Mouse (Mus musculus) embryo, embryonic 9.5 days (tissue): ENCODE results near the gene Kcnj6.

Experiments used
- DNase-seq: peaks from one replicate; pipeline ENCODE4 v3.0.0-alpha.2; 2017; ENCODE audit errors: extremely low spot score

The Kcnj6 gene

GRCm38 (mm10) chr16:94997340-94997849, at the start of gene Kcnj6:
Gene Kcnj6, minus strand, starts transcription at chr16:94997701.
- peak; percentile 65 for DNase-seq

GRCm38 (mm10) chr16:95009937-95010336, 12.4 kb upstream of the Kcnj6 start:
- no peak for DNase-seq

DNA sequence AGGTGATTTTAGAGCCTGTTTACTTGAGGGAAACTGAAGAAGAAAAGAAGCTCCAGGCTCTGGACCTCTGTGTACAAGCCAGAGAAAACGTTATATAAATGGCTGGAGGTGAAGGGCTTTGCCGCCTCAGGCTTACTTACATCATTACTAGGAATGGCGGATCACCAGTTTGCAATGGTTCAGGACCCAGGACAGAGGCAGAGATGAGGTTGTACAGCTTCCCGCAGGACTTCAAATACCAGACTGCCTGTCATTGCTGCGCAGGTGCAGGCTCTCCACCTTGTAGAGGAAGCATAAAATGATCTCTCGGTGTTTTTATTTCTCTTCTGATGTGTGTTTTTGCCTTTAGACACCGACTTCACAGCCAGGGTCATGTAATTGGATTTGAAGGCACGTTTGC, 7.1 kb upstream of the Kcnj6 start:
- DNase-seq: peak; percentile 45

DNA sequence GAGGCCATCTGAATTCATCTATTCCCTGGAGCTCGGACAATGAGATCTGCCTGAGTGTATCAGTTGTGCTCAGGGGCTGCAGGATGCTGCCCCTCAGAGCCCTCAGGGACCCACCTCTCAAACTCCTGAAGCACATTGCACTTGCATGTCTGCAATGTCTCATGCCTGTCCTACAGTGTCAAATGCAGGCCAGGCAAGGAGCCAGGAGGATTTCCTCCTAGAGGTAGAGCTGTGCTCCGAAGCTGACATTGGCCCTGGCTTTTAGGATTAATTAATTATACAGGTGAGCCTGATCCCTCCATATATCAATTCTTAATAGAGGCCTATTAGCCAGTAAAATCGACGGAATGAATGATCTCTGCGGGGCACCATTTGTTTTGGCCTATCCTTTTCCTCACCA, 2.0 kb upstream of the Kcnj6 start:
- DNase-seq: no peak

- DNase-seq: no peak
Observed at GRCm38 (mm10) chr16:94999019-94999418, 1.5 kb upstream of the Kcnj6 start.

- DNase-seq: no peak
Observed at GRCm38 (mm10) chr16:94996791-94997281, 665 bp downstream of the Kcnj6 start.

DNA sequence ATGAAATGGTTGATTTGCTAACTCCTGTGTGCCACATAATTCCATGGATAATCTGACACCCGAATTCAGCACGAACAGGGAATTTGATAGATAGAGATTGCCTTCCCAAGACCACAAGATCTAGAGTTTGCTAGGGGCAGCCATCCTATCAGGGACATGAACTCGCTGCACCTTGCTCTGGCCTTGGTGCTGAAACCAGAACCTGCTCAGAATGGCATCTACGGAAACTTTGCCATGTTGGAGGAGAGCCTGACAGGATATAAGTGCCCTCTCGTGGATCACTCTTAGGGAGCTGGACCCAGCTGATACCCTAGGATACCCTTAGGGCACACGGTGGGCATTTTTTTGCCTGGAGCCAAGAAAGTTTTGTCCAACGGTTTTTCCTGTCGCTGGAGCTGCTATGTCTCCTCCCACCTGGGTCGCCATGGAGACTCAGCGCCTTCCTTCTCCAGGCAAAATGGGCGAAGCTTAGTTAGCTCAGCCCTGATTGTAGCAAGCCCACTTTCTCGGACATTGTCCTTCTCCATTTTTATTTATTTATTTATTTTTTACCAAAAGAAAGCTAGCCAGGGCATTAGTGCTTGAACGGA, 1.9 kb downstream of the Kcnj6 start:
- peak; percentile 71 for DNase-seq

- DNase-seq: no peak
Observed at GRCm38 (mm10) chr16:94994924-94995323, 2.6 kb downstream of the Kcnj6 start.

DNA sequence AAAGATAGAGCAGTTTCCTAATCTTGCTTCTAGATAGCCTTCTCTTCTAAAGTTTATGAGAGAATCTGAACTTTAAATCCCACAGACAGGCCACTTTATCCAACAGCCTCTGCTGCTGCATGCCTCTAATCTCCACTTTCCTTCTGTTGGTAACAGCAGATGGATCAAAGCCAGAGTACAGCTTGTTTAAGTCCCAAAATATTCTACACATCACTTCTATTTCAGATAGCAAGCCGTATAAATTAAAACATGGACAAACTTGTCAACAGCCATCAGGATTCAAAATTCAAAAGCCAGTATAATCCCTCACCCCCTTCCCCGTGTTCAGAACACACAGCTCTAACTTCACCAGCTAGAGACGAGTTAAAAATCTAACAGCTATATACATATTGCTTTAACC, 3.4 kb downstream of the Kcnj6 start:
- DNase-seq: no peak

DNA sequence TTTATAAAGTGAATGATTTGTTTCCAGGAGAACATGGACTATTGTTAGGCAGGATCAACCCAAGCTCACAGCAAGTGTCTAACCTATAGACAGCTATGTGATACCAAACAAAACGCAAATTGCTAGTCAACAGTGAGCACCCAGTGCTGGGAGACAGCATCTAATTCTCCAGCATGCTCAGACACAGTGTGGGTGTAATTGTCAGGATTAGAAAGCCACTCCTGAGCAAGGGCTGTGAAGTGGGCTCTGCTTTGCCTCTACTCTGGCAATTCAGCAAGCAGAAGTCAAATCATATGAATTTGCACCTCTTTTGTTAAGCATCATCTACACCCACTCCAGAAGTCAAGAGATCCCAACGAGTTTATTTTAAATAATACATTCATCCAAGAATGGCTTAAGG, 7.4 kb downstream of the Kcnj6 start:
- DNase-seq: no peak

- DNase-seq: no peak
Observed at GRCm38 (mm10) chr16:94986731-94987130, 10.8 kb downstream of the Kcnj6 start.

GRCm38 (mm10) chr16:94984263-94984662, 13.2 kb downstream of the Kcnj6 start:
- DNase-seq: no peak

- no peak for DNase-seq
Observed at GRCm38 (mm10) chr16:94980374-94980773, 17.1 kb downstream of the Kcnj6 start.

DNA sequence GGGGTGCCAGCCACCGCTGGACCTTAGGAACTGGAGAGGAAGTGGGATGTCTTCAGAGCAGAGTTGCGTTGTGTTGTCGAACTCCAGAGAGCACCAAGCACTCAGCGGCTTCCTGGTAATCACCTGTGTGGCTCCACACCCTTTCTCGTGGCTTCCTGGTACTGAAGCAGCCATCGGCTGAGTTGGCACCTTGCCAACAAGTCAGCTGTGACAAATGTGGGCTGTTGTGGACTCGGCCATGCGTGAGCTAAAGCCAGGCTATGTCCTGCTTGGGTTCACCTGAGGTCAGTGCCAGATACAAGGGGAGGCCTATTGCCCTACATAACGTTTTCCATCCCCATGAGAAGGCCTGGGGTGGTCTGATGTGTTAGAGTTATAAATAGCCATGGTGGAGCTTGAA, 18.0 kb downstream of the Kcnj6 start:
- no peak for DNase-seq

GRCm38 (mm10) chr16:94972080-94972855, 25.2 kb downstream of the Kcnj6 start:
- peak; percentile 69 for DNase-seq

DNA sequence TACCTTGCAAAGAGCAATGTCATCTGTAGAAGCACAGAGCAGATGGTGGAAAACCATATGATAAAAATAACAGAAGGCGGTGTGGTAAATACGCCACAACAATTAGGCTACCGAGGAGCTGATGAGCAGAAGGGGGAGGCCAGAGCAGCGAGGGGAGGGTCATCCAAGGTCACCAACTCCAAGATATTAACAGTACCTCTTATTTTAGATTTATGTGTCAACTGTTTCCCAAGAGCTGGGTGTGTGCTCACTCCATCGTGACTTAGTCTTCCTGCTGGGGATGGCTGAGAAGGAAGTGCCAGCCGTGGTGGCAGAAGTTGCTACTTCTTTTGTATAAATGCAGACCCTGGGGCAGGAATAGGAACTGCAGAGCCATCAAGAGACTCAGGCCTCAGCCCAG, 28.6 kb downstream of the Kcnj6 start:
- DNase-seq: no peak

DNA sequence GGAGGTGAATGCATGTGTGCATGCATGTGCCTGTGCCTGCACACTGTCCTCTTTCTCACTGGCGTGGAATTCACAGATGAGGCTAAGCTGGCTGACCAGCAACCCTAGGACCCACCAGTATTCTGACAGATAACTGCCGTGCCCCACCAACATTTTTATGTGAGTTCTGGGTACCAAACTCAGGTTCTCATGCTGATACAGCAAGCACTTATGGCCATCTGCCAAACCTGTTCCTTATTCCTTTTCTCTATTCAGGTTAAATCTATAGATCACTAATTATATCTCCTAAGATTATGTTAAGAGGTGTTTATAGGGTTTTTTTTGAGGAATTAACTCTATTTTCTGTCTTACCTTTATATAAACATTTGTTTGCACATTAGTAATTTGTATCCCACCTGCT, 29.0 kb downstream of the Kcnj6 start:
- no peak for DNase-seq

GRCm38 (mm10) chr16:94957156-94957828, 40.2 kb downstream of the Kcnj6 start:
- no peak for DNase-seq

GRCm38 (mm10) chr16:94956410-94956809, 41.1 kb downstream of the Kcnj6 start:
- no peak for DNase-seq

DNA sequence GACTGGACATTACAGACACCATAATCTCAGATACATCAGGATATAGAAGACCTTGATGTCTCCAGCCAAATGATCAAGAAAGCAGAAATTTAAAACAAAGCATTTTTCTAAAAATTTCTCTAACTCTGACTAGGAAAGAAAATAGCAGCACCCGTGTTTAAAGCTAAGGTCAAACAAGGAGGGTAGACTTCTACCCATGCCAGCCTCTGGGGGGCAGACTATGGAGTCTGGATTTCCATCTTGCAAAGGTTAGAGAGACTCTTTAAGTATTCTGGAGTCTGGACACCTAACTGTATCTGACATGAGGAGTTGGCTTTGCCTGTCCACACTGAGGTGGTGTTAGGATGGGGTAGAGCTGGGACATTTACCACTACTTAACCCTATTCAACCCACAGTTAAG, 44.2 kb downstream of the Kcnj6 start:
- no peak for DNase-seq

DNA sequence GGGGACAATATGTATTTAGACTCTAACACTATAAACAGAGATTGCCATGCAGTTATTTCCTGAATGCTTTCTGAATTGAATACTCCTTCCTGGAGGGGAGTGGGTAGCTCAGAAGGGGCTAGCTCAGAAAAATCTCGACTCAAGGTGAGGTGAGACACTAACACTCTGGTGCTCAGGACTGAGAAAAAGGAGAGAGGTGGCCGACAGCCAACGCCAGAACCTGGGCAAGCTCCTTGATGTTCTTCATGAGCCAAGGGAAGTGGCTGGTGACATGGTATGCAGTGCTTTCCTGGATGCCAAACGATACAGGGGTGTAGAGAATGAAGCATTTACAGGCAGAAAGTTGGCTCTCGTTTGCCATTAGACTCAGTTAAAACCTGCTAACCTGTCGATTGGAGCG, 48.3 kb downstream of the Kcnj6 start:
- no peak for DNase-seq

GRCm38 (mm10) chr16:94946848-94947247, 50.7 kb downstream of the Kcnj6 start:
- no peak for DNase-seq

DNA sequence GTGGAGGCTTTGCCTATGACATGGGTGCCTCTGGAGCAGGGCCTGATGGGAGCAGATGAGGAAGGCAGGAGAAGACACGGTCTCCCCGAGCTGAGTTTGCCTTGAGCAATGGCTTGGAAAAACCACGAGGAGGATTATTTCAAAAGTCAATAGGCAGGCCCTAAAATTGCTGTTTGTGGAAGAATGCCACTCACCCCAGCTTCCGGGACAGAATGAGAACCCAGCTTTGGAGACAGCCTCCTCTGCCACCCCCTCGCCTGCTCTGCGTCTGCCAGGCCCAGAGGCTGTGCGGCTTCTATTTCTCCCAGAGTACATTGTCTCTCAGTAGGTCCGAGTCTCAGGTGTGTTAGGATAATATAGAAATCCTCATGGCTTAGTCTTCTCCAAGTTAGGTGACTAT, 64.8 kb downstream of the Kcnj6 start:
- DNase-seq: no peak
